Mouse (Mus musculus) lung, postnatal 0 days (tissue): ENCODE data around the gene Tnfrsf17. TPM values are rescaled to one million over a fixed set of nuclear protein-coding genes. Genes with fewer than 3 reads are reported as not detected.
A peak's percentile ranks its signal among the peaks of the same experiment; 100 is the strongest.

Experiments
- ATAC-seq: fragments of 200-750 bp; cut with Nextera tagmentation; 2 replicates; pipeline ENCODE4 v1.8.0; 2017; ENCODE audit warnings: moderate library complexity
- DNase-seq: peaks from one replicate; pipeline ENCODE4 v3.0.0-alpha.2; 2016; ENCODE audit warnings: low spot score
- H3K27ac ChIP-seq: fragments of 300-500 bp; sonication (generic); 2 replicates; pipeline ENCODE4 v1.5.1; 2014; ENCODE audit warnings: antibody characterized with exemption, mild to moderate bottlenecking, low read length, mixed read lengths
- H3K27me3 ChIP-seq: fragments of 300-500 bp; sonication (generic); replicated peaks from 2 replicates; pipeline ENCODE4 v1.6.1; 2014; ENCODE audit warnings: low read length, mixed read lengths; ENCODE audit not compliant: insufficient read depth
- H3K36me3 ChIP-seq: fragments of 300-500 bp; sonication (generic); 2 replicates; pipeline ENCODE4 v1.6.1; 2014; ENCODE audit warnings: low read length, mixed read lengths; ENCODE audit not compliant: insufficient read depth
- H3K4me1 ChIP-seq: fragments of 300-500 bp; sonication (generic); 2 replicates; pipeline ENCODE4 v1.6.1; 2014; ENCODE audit warnings: antibody characterized with exemption, low read depth, low read length, mixed read lengths; ENCODE audit not compliant: insufficient read depth
- H3K4me2 ChIP-seq: fragments of 300-500 bp; sonication (generic); replicated peaks from 2 replicates; pipeline ENCODE4 v1.6.1; 2014; ENCODE audit warnings: low read depth, mild to moderate bottlenecking, low read length, moderate library complexity, mixed read lengths
- H3K4me3 ChIP-seq: fragments of 300-500 bp; sonication (generic); 2 replicates; pipeline ENCODE4 v1.5.1; 2014; ENCODE audit warnings: low read depth, low read length
- H3K9ac ChIP-seq: fragments of 300-500 bp; sonication (generic); replicated peaks from 2 replicates; pipeline ENCODE4 v1.6.1; 2014; ENCODE audit warnings: low read depth, mild to moderate bottlenecking
- H3K9me3 ChIP-seq: fragments of 300-500 bp; sonication (generic); 2 replicates; pipeline ENCODE4 v1.6.1; 2016; ENCODE audit warnings: low read length, mixed read lengths
- CTCF ChIP-seq: IDR thresholded peaks from 2 replicates; pipeline ENCODE4 v1.5.1; 2016; ENCODE audit warnings: antibody characterized with exemption, mild to moderate bottlenecking
- EP300 ChIP-seq: IDR thresholded peaks from 2 replicates; pipeline ENCODE4 v1.6.1; 2016; ENCODE audit warnings: antibody characterized with exemption, mild to moderate bottlenecking, control low read depth
- WGBS: fragments of 180-500 bp; shearing (Covaris S2); extraction: QIAGEN DNeasy Blood & Tissue Kit; methylation state at CpG from one replicate; pipeline ENCODE4 v1.1.7; 2014; 5-methylcytosine and 5-hydroxymethylcytosine counted together
- polyA plus RNA-seq: library from polyadenylated mRNA; unstranded; fragments of >200 nt; fragmentation: Nextera tagmentation; extraction: Ambion mirVana; gene quantifications from 2 replicates; pipeline ENCODE4 v1.2.1, GENCODE M21; 2015

Gene Tnfrsf17
- polyA plus RNA-seq = not detected in 2 replicates

GRCm38 (mm10) chr16:11313512-11313911, at the start of gene Tnfrsf17:
Gene Tnfrsf17 (plus strand): TSS chr16:11313812.
- Histone ChIP-seq H3K4me2 (no peak within 1 kb of the TSS), H3K4me1 (no peaks in the 10 kb centered on the region), H3K9me3 (no peaks in the 10 kb centered on the region), H3K4me3 (no peak within 1 kb of the TSS), H3K9ac (no peak within 1 kb of the TSS), H3K27me3 (no peaks in the 10 kb centered on the region), H3K36me3 (no peaks in the 10 kb centered on the region), H3K27ac (no peak within 1 kb of the TSS)
- TF ChIP-seq EP300 (no peak), CTCF (no peak)
- ATAC-seq (no peak), DNase-seq (no peak)
- 65% methylated on average over 7 of the region's 7 CpGs for WGBS

- WGBS = 67% methylated on average over 2 of the region's 2 CpGs
- H3K27ac ChIP-seq = no peak overlapping the region
- TF ChIP-seq CTCF = no peak
- TF ChIP-seq EP300 = no peak
- H3K27me3 ChIP-seq = no peaks in the 10 kb centered on the region
- H3K9me3 ChIP-seq = no peaks in the 10 kb centered on the region
- no peak for ATAC-seq
- H3K36me3 ChIP-seq = no peaks in the 10 kb centered on the region
- H3K9ac ChIP-seq = no peak overlapping the region
- no peaks in the 10 kb centered on the region for H3K4me1 ChIP-seq
- DNase-seq = no peak
- no peak overlapping the region for H3K4me3 ChIP-seq
- H3K4me2 ChIP-seq = no peak overlapping the region
Measured at GRCm38 (mm10) chr16:11266556-11266955, 47.1 kb upstream of the Tnfrsf17 start.

GRCm38 (mm10) chr16:11269808-11270207, 43.8 kb upstream of the Tnfrsf17 start:
- peak; percentile 14 for DNase-seq
- H3K4me2 ChIP-seq = no peak overlapping the region
- H3K4me3 ChIP-seq = no peak overlapping the region
- no peaks in the 10 kb centered on the region for H3K36me3 ChIP-seq
- no peak for TF ChIP-seq CTCF
- no peak for TF ChIP-seq EP300
- H3K27ac ChIP-seq = no peak overlapping the region
- WGBS = 24% methylated on average over 6 of the region's 6 CpGs
- no peaks in the 10 kb centered on the region for H3K27me3 ChIP-seq
- no peak for ATAC-seq
- H3K9ac ChIP-seq = no peak overlapping the region
- no peaks in the 10 kb centered on the region for H3K9me3 ChIP-seq
- H3K4me1 ChIP-seq = no peaks in the 10 kb centered on the region

- ATAC-seq = no peak
- Histone ChIP-seq H3K4me1 (no peaks in the 10 kb centered on the region), H3K27ac (no peak overlapping the region), H3K9ac (no peak overlapping the region), H3K27me3 (no peaks in the 10 kb centered on the region), H3K4me3 (no peak overlapping the region), H3K4me2 (no peak overlapping the region), H3K9me3 (no peaks in the 10 kb centered on the region), H3K36me3 (no peaks in the 10 kb centered on the region)
- DNase-seq = no peak
- no peak for TF ChIP-seq CTCF
- TF ChIP-seq EP300 = no peak
- 75% methylated on average over 2 of the region's 2 CpGs for WGBS
Measured at GRCm38 (mm10) chr16:11270642-11271041, 43.0 kb upstream of the Tnfrsf17 start.

- ATAC-seq = no peak
- no peak for DNase-seq
- Histone ChIP-seq H3K27ac (no peak overlapping the region), H3K36me3 (no peaks in the 10 kb centered on the region), H3K9me3 (no peaks in the 10 kb centered on the region), H3K4me1 (no peaks in the 10 kb centered on the region), H3K4me2 (no peak overlapping the region), H3K4me3 (no peak overlapping the region), H3K27me3 (no peaks in the 10 kb centered on the region), H3K9ac (no peak overlapping the region)
- TF ChIP-seq EP300 (no peak), CTCF (no peak)
Measured at GRCm38 (mm10) chr16:11271073-11271472, 42.5 kb upstream of the Tnfrsf17 start.

- no peaks in the 10 kb centered on the region for H3K36me3 ChIP-seq
- H3K9me3 ChIP-seq = no peaks in the 10 kb centered on the region
- H3K4me2 ChIP-seq = no peak overlapping the region
- no peak overlapping the region for H3K27ac ChIP-seq
- no peaks in the 10 kb centered on the region for H3K27me3 ChIP-seq
- H3K9ac ChIP-seq = no peak overlapping the region
- TF ChIP-seq CTCF (no peak), EP300 (no peak)
- ATAC-seq = no peak
- H3K4me1 ChIP-seq = no peaks in the 10 kb centered on the region
- DNase-seq = no peak
- 54% methylated on average over 3 of the region's 3 CpGs for WGBS
- H3K4me3 ChIP-seq = no peak overlapping the region
Measured at GRCm38 (mm10) chr16:11276888-11277287, 36.7 kb upstream of the Tnfrsf17 start.

GRCm38 (mm10) chr16:11278778-11279177, 34.8 kb upstream of the Tnfrsf17 start:
- WGBS = 55% methylated on average over 6 of the region's 6 CpGs
- H3K27me3 ChIP-seq = no peaks in the 10 kb centered on the region
- ATAC-seq (no peak), DNase-seq (no peak)
- H3K27ac ChIP-seq = no peak overlapping the region
- H3K9me3 ChIP-seq = no peaks in the 10 kb centered on the region
- H3K4me3 ChIP-seq = no peak overlapping the region
- no peak overlapping the region for H3K9ac ChIP-seq
- H3K36me3 ChIP-seq = no peaks in the 10 kb centered on the region
- H3K4me1 ChIP-seq = no peaks in the 10 kb centered on the region
- H3K4me2 ChIP-seq = no peak overlapping the region
- no peak for TF ChIP-seq EP300
- TF ChIP-seq CTCF = no peak
